Mouse (Mus musculus) MEL (cell line): ENCODE results near the gene Endou.

Experiments
- CTCF ChIP-seq, 3 experiments: IDR thresholded peaks in 2 of 3; conservative IDR thresholded peaks in 1 of 3; 2 replicates each; pipeline ENCODE4 v1.5.1; 2011 to 2012; ENCODE audit warnings: low read length in 3 of 3, low read depth in 2 of 3, mild to moderate bottlenecking in 2 of 3, improper control_type of control experiment in 1 of 3, inconsistent platforms in 1 of 3, mixed read lengths in 1 of 3, moderate library complexity in 1 of 3; ENCODE audit not compliant: control insufficient read depth in 1 of 3, insufficient read depth in 1 of 3, poor library complexity in 1 of 3, severe bottlenecking in 1 of 3
- EP300 ChIP-seq, 2 experiments: IDR thresholded peaks; 2 replicates each; pipeline ENCODE4 v1.6.1; 2011; ENCODE audit warnings: improper control_type of control experiment in 2 of 2, low read length in 2 of 2, low read depth in 1 of 2, mild to moderate bottlenecking in 1 of 2
- KAT2A ChIP-seq: conservative IDR thresholded peaks from 2 replicates; pipeline ENCODE4 v1.6.1; 2012; ENCODE audit warnings: low read depth, low read length, improper control_type of control experiment, inconsistent platforms
- POLR2A ChIP-seq, 2 experiments: IDR thresholded peaks; 2 replicates each; pipeline ENCODE4 v1.6.1; 2011 to 2012; ENCODE audit warnings: low read length in 2 of 2, mild to moderate bottlenecking in 2 of 2, control low read depth in 1 of 2, improper control_type of control experiment in 1 of 2, low read depth in 1 of 2, moderate library complexity in 1 of 2; ENCODE audit not compliant: control insufficient read depth in 1 of 2, insufficient read depth in 1 of 2, poor library complexity in 1 of 2

GRCm38 (mm10) chr15:97731111-97731510 lies at the start of gene Endou:
- TF ChIP-seq POLR2A (IDR thresholded peaks at IDR 0.05; ENCODE audit: control insufficient read depth in 1 of 2, insufficient read depth in 1 of 2, low read depth in 1 of 2, low read length in 2 of 2, poor library complexity in 1 of 2) (no peak), KAT2A (no peak), CTCF (IDR thresholded peaks at IDR 0.05 in 2 of 3, conservative IDR thresholded peaks at IDR 0.05 in 1 of 3; ENCODE audit: control insufficient read depth in 1 of 3, insufficient read depth in 1 of 3, low read depth in 2 of 3, low read length in 3 of 3, poor library complexity in 1 of 3, severe bottlenecking in 1 of 3) (no peak), EP300 (IDR thresholded peaks at IDR 0.05; ENCODE audit: low read depth in 1 of 2, low read length in 2 of 2) (no peak)
